Mouse (Mus musculus) cerebellum, adult 11 months (tissue): Measurements from ENCODE around the gene Lpin1.
A peak's percentile ranks its signal among the peaks of the same experiment; 100 is the strongest.

Experiments
- DNase-seq: peaks from one replicate; pipeline ENCODE4 v3.0.0; 2022

Gene Lpin1

GRCm38 (mm10) chr12:16570371-16571060, 40.2 kb downstream of the Lpin1 start:
- no peak for DNase-seq

- DNase-seq, result no peak
These were observed 41.7 kb downstream of the Lpin1 start for GRCm38 (mm10) chr12:16568936-16569650.

GRCm38 (mm10) chr12:16568496-16568895, 42.3 kb downstream of the Lpin1 start:
- peak; percentile 54 for DNase-seq

- DNase-seq, result no peak
These were observed 42.7 kb downstream of the Lpin1 start for GRCm38 (mm10) chr12:16568090-16568489.

- DNase-seq, result no peak
These were observed 47.3 kb downstream of the Lpin1 start for GRCm38 (mm10) chr12:16563427-16563826.

- DNase-seq, result no peak
These were observed 48.1 kb downstream of the Lpin1 start for GRCm38 (mm10) chr12:16562647-16563046.

- no peak for DNase-seq
These were observed 48.6 kb downstream of the Lpin1 start for GRCm38 (mm10) chr12:16562181-16562580.

GRCm38 (mm10) chr12:16557271-16557670, 53.5 kb downstream of the Lpin1 start:
- DNase-seq, result no peak

- no peak for DNase-seq
These were observed 56.6 kb downstream of the Lpin1 start for GRCm38 (mm10) chr12:16554171-16554570.

GRCm38 (mm10) chr12:16552108-16552771, 58.5 kb downstream of the Lpin1 start:
- no peak for DNase-seq

- DNase-seq, result no peak
These were observed 59.7 kb downstream of the Lpin1 start for GRCm38 (mm10) chr12:16550983-16551454.

- DNase-seq, result no peak
These were observed 61.9 kb downstream of the Lpin1 start for GRCm38 (mm10) chr12:16548824-16549375.

- DNase-seq, result no peak
These were observed 69.2 kb downstream of the Lpin1 start for GRCm38 (mm10) chr12:16541606-16542005.

- no peak for DNase-seq
These were observed 70.1 kb downstream of the Lpin1 start for GRCm38 (mm10) chr12:16540712-16541111.

GRCm38 (mm10) chr12:16539965-16540661, 70.7 kb downstream of the Lpin1 start:
- DNase-seq, result no peak

GRCm38 (mm10) chr12:16533331-16533828, 77.4 kb downstream of the Lpin1 start:
- DNase-seq, result peak; percentile 56

GRCm38 (mm10) chr12:16532860-16533230, 77.9 kb downstream of the Lpin1 start:
- DNase-seq, result no peak

GRCm38 (mm10) chr12:16531956-16532859, 78.6 kb downstream of the Lpin1 start:
- DNase-seq, result no peak

GRCm38 (mm10) chr12:16528650-16529049, 82.1 kb downstream of the Lpin1 start:
- DNase-seq, result no peak

- DNase-seq, result no peak
These were observed 82.8 kb downstream of the Lpin1 start for GRCm38 (mm10) chr12:16527941-16528340.

- DNase-seq, result no peak
These were observed 83.9 kb downstream of the Lpin1 start for GRCm38 (mm10) chr12:16526862-16527261.

- no peak for DNase-seq
These were observed 84.6 kb downstream of the Lpin1 start for GRCm38 (mm10) chr12:16526134-16526533.
